Mouse (Mus musculus) cerebellum, adult 11 months (tissue): Measurements from ENCODE around the gene Timm29.
"Not testable (repeated sequence)": the region's sequence is repeated elsewhere in the genome, so short reads cannot be mapped to it uniquely, and the experiment has no call there.

Experiments used
- DNase-seq: peaks from one replicate; pipeline ENCODE4 v3.0.0; 2022

Gene Timm29

DNA sequence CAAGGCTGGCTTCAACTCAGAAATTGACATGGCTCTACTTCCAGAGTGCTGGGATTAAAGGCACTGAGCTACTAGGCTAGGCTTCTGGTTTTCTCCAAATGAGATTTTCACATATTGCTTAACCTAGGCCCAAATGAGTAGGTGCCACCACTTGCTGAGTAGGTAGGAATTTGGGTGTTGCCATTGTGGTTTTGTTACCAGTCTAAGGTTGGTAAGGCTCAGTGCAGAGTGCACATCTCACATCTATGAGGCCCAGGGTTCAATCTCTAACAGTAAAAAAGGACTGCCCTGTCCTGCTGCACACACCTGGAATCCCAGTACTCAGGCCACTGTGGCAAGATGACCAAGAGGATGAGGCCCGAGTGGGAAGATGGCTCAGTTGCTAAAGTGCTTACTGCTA, 7.1 kb upstream of the Timm29 start:
- DNase-seq, result no peak

DNA sequence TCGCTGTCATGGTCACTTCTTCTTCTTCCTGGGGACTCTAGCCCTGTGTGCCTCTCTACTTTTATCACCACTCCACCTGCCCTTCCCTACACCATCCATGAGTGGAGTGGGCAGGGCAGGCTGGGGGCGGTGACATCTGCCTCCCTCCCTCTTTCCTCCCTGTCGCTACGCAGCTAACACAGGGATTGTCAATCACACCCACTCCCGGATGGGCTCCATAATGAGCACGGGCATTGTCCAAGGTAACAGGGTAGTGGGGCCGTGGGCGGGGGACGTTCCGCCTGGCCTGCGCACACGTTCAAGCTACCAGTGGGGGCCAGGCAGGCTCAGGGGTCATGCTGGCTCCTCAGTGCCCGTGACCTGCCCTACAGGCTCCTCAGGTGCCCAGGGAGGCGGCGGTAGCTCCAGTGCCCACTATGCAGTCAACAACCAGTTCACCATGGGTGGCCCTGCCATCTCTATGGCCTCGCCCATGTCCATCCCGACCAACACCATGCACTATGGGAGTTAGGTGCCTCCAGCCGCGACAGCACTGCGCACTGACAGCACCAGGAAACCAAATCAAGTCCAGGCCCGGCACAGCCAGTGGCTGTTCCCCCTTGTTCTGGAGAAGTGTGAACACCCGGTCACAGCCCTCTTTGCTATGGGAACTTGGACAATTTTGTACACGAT, 4.7 kb upstream of the Timm29 start:
- no peak for DNase-seq

DNA sequence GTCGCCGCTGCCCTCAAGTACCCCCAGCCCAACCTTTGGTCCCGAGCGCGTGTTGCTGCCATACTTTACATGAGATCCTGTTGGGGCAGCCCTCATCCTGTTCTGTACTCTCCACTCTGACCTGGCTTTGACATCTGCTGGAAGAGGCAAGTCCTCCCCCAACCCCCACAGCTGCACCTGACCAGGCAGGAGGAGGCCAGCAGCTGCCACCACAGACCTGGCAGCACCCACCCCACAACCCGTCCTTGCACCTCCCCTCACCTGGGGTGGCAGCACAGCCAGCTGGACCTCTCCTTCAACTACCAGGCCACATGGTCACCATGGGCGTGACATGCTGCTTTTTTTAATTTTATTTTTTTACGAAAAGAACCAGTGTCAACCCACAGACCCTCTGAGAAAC, 4.2 kb upstream of the Timm29 start:
- no peak for DNase-seq

DNA sequence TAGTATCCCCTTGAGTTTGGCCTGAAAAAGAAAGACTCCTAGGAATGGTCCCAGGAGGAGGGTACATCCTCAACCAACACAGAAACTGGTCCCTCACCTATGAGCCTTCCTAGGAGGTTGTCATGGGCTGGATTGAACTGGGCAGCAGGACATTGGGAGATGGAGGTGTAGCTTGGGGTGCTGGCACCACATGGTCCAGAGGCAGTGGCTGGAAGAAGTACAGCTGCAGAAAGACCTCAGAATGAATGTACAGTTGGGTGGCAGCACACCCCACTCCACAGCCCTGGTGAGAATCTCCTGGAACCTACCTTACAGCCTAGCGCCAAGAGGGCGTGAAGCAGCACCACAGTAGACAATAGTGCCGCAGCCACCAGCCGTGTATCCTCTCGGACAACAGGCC, 3.0 kb upstream of the Timm29 start:
- DNase-seq, result no peak

DNA sequence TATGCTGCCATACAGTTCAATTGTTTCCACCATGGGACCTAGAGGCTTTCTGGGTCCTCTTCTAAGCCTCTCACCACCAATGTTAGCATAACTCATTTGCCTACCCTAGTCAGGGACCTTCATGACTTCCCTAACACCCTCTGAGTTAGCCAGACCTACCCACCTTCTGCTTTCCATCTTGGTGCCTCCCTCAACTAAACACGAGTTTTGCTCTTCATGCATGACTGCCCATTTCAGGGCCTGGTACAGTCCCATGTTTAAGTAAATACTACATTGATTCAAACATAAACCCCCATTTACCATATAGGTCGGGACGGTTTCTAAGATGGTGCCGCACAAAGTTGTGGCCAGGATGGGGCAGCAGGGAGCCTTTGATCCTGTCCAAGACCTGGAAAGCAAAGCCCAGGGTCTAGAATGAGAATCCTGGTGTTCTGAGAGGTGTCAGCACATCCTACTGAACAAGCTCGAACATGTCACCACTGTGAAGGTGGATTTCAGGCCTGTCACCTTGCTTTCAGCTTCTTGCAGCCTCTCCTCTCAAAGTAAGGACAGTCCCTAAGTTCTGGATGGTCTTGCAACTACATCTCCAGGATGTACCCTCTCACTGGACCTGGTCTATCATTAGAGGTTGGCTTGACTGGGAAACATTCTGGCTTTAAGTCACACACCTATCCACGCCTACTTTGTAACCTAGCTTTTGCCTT, 1.2 kb upstream of the Timm29 start:
- no peak for DNase-seq

DNA sequence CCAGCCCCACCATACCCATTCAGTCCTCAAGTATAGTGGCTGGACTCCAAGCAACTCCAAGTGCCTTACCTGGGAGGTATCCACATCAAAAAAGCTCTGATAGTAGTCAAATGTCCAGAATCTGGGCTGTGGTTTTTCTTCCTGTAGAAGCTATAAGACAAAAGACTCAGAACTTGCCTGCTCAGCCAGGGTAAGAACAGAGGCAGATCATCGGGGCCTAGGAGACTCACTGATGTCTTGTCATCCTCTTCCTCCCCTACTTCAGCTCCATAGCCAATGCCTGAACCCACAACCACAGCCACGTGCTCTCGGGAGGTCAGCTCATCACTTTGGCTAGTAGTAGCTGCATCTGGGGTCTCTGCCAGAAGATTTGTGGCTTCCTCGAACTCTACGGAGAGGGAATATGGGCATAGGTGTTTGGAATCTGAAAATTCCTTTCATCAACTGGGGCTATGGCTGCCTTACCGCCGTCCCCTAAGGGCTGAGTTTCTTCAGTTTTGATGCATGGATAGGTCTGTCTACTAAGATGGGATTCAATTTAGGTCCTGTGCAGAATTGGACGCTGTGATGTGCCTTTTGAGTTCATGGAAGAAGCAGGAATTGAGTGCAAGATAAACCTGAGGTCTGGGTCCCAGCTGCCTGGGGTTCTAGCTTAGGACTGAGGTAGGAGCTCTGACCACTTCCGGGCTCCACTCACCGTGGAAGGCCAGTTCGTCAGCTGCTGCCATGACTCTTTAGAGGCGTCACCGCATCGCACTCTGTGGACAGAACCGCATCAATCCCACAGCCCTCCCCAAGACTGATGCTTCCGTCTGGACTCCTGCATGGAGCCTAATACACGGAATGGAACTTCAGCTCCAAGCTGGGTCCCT, 455 bp upstream of the Timm29 start:
- DNase-seq, result no peak

DNA sequence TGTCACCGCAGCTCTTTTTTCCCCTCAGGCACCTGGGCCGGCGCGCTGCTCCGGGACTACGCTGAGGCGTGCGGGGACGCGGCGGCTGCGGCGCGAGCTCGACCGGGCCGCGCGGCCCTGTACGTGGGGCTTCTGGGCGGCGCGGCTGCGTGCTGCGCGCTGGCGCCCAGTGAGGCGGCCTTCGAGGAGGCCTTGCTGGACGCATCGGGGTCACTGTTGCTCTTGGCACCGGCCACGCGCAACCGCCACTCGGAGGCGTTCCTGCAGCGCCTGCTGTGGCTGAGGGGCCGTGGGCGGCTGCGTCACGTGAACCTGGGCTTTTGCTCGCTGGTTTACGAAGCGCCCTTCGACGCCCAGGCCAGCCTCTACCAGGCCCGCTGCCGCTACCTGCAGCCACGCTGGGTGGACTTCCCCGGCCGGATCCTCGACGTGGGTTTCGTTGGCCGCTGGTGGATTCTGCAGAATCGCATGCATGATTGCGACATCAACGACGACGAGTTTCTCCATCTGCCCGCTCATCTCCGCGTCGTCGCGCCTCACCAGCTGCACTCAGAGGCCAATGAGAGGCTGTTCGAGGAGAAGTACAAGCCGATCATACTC, 700 bp downstream of the Timm29 start:
- DNase-seq, result no peak

DNA sequence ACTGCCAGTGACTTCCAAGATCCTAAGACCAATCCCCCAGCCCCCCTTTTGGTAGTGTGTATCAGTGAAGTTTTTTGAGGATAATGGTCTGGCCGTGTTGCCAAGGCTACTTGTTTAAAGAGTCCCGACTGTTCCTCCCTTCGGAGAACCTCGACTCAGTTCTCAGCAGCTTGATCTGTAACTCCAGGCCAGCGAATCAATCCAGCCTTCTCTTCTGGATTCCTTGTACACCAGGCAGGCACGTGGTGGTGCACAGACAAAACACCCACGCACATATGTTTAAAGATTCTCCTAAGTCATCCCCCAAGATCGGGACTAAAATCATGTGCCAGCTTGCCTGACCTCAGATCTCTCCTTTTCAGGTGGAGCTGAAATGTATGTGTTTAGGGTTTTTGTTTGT, 1.8 kb downstream of the Timm29 start:
- DNase-seq, result not testable (repeated sequence)

DNA sequence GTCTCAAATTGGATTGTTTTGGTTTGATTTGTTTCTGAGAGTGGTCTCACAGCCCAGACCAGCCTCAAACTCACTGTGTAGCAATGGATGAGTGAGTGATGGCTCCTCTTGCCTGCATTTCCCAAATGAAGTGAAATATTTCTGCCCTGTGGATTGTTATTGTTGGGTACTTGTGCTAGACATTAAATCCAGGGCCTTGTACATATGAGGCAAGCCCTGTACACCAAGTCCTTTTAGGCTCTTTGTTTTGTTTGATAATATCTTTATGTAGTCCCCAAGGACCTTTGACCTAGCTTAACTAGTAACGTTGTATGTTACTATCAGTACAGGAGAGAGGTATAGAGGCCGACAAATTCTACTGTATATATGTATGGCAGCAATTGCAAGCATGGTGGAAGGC, 2.3 kb downstream of the Timm29 start:
- no peak for DNase-seq

DNA sequence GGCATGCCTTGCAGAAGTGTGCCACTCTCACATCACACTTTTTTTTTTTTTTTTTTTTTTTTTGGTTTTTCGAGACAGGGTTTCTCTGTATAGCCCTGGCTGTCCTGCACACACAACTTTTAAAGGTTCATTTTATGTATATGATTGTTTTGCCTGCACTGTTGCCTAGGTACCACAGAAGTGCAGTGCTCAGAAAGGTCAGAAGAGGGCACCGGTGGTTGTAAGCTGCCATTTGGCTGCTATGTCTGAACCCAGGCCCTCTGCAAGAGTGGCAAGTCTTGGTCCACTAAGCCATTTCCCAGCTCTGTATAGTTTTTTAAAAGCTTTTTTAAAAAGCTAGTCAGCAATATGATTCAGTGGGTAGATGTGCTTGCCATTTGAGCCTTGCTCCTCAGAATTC, 5.7 kb downstream of the Timm29 start:
- DNase-seq, result no peak

DNA sequence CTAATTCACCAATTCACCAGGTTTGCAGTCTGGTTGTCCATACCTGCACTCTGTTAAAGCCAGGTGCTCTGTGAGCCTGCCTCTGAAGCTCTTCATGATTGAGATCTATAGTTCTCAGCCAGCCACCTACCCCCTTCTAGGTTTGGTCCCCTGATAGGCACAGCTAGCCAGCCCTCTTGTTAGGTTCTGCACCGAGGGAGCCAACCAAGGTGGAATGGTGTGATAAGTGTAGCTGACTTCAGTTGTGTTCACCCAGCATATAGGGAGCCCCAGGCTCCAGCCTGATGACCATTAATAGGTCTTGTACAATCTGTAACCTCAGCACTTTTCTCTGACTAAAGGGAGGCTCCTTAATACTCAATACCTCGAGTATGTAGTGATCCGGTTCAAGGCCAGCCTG, 7.7 kb downstream of the Timm29 start:
- DNase-seq, result no peak

DNA sequence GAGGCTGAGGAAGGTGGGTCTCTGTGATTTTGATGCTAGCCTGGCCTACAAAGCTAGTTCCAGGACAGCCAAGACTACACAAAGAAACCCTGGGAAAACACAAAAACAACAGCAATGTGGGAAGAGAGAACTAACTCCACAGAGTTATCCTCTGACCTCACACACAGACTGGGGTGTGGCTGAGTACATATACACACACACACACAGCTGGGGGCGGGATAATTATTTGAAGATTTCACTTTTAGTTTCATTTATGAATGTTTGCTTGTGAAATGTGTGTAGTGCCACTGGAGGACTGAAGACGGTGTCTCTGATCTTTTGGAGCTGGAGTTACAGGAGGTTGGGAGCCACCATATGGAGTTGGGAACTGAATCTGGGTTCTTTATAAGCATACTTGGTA, 8.6 kb downstream of the Timm29 start:
- no peak for DNase-seq

DNA sequence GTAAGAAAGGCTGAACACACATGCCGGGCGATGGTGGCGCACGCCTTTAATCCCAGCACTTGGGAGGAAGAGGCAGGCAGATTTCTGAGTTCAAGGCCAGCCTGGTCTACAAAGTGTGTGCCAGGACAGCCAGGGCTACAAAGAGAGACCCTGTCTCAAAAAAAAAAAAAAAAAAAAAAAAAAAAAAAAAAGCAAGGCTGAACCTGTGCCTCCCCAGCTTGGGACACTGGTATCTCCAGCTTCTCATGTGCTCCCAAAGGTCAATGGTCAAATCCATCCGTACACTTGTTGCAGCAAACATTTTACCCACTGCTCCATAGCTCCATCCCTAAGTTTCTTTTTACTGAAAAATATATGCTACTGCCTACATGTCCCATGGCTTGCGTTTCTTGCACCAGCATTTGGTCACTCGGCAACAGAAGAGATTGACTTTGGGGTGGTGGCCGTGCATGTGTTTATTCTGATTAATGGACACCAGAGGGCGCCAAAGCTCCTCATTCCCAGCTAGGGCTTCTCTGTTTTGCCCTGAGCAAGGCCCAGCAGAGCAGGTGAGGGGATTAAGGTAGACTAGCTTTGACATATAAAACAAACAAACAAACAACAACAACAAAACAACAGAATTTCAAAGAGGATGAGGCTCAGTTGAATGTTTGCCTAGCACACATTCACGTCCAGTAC, 9.3 kb downstream of the Timm29 start:
- peak; percentile 71 for DNase-seq

DNA sequence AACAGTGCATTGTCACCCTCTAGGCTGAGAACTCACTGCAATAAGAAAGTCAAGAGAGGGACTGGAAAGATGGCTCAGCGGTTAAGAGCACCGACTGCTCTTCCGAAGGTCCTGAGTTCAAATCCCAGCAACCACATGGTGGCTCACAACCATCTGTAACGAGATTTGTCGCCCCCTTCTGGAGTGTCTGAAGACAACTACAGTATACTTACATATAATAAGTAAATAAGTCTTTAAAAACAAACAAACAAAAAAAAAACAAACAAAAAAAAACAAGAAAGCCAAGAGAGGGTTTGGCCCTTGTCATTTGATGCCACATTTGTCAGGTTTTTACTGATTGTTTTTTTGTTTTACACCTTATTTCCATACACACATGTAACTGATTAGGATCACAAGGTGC, 11.6 kb downstream of the Timm29 start:
- no peak for DNase-seq

DNA sequence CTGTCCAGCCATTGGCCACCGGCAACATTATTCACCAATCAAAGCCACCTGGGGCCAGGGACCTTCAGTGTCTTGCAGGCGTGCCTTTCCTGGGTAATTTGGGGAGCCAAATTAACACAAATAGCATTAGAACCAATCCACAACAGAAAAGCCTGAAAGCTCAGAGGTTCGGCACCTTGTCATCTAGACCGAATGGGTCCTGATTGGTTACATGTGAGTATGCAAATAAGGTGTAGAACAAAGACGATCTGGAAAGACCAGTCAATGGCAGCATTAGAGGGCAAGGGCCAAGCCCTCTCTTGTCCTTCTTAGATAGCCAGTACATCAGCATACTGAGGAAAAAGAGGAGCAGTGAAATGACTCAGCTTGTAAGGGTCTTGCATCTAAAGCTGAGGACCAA, 13.3 kb downstream of the Timm29 start:
- DNase-seq, result no peak

DNA sequence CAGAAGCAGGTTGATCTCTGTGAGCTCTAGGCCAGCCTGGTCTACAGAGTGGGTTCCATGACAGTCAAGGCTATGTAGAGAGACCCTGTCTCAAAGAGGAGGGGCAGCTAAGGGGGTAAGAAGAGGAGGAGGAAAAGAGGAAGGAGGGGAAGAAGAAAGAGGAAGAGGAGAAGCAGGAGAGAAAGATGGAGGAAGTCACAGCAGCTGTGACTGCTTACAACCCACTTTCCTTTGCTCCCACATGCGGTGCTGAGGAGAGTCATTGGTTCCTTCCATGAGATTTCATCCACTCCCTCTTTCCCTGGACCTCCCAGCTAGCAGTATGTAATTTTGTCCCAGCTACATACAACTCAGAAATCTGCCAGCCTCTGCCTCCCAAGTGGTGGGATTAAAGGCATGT, 14.1 kb downstream of the Timm29 start:
- DNase-seq, result no peak

DNA sequence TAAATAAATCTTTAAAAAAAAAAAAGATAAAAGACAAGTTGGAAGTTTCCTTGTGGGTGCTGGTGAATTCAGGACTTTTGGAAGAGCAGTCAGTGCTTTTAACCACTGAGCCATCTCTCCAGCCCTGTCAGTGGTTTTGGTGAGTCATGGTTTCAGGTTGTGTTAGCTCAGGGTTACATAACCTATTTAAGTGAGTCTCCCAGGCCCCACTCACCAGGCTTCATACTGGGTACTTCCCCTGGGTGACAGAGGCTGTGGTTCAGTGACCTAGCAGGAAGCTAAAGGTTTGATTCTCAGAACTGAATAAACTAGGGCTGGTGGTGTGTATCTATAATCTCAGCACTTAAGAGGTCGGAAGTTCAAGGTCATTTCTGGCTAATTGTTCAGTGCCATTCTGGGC, 17.3 kb downstream of the Timm29 start:
- DNase-seq, result no peak

DNA sequence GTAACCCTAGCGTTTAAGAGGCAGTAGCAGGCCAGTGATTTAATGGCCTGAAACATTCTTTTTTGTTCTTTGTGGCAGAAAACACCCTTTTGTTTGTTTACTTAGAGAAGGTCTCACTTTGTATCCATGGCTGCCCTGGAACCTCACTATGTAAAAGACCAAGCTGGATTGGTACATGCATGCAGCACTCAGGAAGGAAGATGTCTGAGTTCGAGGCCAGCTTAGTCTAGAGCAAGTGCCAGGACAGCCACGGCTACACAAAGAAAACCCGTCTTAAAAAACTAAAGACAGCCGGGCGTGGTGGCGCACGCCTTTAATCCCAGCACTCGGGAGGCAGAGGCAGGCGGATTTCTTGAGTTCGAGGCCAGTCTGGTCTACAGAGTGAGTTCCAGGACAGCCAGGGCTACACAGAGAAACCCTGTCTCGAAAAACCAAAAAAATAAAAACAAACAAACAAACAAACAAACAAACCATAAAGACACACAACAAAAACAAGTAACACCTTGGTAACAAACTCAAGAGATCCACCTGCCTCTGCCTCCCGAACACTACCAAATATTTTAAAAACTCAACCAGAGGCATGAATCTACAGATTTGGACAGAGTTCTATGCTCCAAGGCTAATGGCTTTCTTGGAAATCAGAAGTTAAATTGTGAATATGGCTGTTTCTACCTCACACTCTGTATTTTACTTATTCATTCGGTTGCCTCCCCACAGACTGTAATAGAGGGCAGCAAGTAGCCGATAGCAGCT, 22.5 kb downstream of the Timm29 start:
- no peak for DNase-seq

DNA sequence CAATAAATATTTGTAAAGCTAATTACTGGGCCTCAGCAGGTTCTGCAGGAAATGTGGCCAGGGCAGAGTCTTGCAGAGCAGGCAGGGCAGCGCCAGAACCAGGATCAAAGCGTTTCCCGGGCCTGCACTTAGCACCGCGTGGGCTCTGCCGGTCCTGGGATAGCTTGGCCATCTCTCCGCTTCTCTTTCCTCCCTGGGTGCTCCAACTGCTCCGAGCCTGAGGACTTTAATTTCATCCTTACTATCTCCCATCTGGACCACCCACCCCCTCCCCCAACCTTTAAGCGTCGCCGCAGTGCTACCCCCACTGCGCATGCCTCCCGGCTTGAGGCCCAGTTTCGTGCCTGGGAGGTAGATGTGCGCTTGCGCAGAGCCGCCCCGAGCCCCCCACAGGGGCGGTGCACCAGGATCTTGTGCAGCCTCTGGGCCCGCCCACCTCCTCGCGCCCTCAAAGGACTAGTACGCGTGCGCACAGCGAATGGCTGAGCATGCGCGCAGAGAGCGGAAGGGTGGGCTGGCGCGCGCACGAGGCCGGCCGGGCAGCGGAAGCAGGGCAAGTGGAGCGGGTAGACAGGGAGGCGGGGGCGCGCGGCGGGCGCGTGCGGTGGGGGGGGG, 23.2 kb downstream of the Timm29 start, which contains the start of gene Smarca4:
Smarca4 (plus strand) TSS at position 553 of the 615 bp plus-strand sequence.
- DNase-seq, result peak; percentile 100

DNA sequence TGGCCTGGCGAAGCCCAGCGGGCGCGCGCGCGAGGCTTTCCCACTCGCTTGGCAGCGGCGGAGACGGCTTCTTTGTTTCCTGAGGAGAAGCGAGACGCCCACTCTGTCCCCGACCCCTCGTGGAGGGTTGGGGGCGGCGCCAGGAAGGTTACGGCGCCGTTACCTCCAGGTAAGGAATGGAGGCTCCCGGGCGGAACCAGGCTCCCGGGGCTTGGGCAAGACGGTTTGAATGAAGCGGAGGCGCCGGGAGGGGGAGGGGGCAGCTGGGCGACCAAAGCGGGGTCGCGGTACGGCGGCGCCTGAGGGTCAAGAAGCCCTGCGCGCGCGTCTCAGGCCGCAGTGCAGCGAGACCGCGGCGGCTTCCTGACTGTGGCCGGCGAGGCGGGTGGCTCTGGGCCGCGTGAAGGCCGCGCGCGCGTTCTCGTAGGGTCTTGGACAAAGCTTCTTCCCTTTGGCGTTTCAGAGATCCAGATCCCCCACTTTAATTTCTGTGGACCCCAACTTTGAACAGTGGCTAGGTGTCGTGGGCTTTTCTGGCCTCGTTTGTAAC, 23.8 kb downstream of the Timm29 start:
- peak; percentile 85 for DNase-seq

DNA sequence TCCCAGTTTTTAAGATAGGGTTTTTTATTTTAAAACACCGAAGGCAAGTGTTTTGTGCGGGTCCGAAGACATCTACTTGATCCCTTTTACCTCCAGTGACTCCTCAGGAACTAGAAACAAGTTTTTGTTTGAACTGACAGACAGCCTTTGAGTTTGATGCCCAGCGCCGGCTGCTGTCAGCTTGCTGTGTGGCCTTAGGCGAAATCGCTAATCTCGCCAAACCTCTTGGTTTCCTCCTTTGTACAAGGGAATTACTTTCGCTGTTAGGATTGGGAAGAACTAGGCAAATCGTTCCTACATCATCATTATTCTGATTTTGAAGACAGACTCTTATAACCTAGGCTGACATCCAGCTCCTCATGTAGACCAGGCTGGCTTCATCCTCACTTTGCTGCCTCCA, 24.5 kb downstream of the Timm29 start:
- no peak for DNase-seq
